Comparison of ENCODE assay signal across 8 mouse cellular contexts in the genomic region with DNA sequence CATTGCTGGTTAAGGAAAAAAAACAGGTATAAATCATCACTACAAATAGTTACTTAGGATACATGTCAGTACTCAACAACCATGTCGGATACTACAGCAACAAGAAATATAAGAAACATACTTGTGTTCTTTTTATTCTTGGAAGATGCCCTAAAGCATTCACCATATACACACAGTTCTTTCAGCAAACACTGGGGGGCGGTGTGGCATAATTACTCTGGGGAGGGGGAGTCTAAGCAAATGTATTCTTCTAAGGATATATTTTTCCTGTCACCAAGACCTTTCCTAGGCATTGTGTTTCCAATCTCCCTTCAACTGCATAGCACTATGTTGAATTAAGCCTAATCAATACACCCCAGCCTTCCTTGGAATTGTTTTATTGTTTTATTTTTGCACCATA. TPM values are rescaled to one million over a fixed set of nuclear protein-coding genes. Genes with fewer than 3 reads are reported as not detected.
A peak's percentile ranks its signal among the peaks of the same experiment; 100 is the strongest.
DNase-seq lines count a peak whose midpoint lies in the region; ATAC-seq lines count a peak whose summit lies in the region.
"Had no signal": no experiment of that assay in that cellular context is flagged by ENCODE, and none has a peak within 500 bp of the region (broad histone marks: within the 10 kb centered on the region; RNA-seq: fewer than 3 reads in every experiment).

No protein-coding gene starts in this region.

- WGBS in hindbrain, embryonic 10.5 days = 15% methylated on average over 2 of the region's 2 CpGs
- 12% methylated on average over 2 of the region's 2 CpGs for WGBS in hindbrain, embryonic 16.5 days

- ATAC-seq in hindbrain, embryonic 16.5 days = no peak
- no peak for ATAC-seq in megakaryocyte progenitor cell, adult 5-6 weeks (replicated peaks; ENCODE audit: poor library complexity)

- H3K27ac ChIP-seq in hindbrain, embryonic 10.5 days = no peak overlapping the region
- no peak overlapping the region for H3K27ac ChIP-seq in hindbrain, embryonic 16.5 days (ENCODE audit: low read depth, low read length)
- H3K27ac ChIP-seq: lung, embryonic 15.5 days had no signal

- no peak overlapping the region for H3K9ac ChIP-seq in hindbrain, embryonic 16.5 days (ENCODE audit: low read depth, low read length)
- H3K9ac ChIP-seq: lung, embryonic 15.5 days had no signal

- H3K4me3 ChIP-seq in hindbrain, embryonic 10.5 days = no peak overlapping the region
- H3K4me3 ChIP-seq in hindbrain, embryonic 16.5 days (ENCODE audit: low read length) = no peak overlapping the region
- H3K4me3 ChIP-seq: lung, embryonic 15.5 days had no signal

- H3K4me1 ChIP-seq in hindbrain, embryonic 10.5 days (replicated peaks) = peaks cover 15% of the 10 kb centered on the region
- H3K4me1 ChIP-seq in hindbrain, embryonic 16.5 days (ENCODE audit: control insufficient read depth, insufficient read depth, low read depth, low read length) = no peaks in the 10 kb centered on the region

- peaks cover 3% of the 10 kb centered on the region for H3K27me3 ChIP-seq in hindbrain, embryonic 10.5 days (ENCODE audit: insufficient read depth, poor library complexity, severe bottlenecking)
- H3K27me3 ChIP-seq in hindbrain, embryonic 16.5 days (replicated peaks; ENCODE audit: control insufficient read depth, insufficient read depth, low read length) = no peaks in the 10 kb centered on the region

- DNase-seq in hindbrain, embryonic 10.5 days (ENCODE audit: low spot score) = peak; percentile 54
- peak; percentile 20 for DNase-seq in right cerebral cortex, adult 18-20 months
- DNase-seq in right cerebral cortex, postnatal 36 days (ENCODE audit: low spot score in 2 of 2) = no peak
- peak; percentile 32 for DNase-seq in embryo, embryonic 10 days (ENCODE audit: low spot score)
- peak; percentile 71 for DNase-seq in retina, embryonic 14.5 days (ENCODE audit: low spot score)

- no peaks in the 10 kb centered on the region for H3K9me3 ChIP-seq in hindbrain, embryonic 10.5 days
- H3K9me3 ChIP-seq in hindbrain, embryonic 16.5 days (ENCODE audit: control insufficient read depth, low read length) = no peaks in the 10 kb centered on the region
- H3K9me3 ChIP-seq: lung, embryonic 15.5 days had no signal

- no peaks in the 10 kb centered on the region for H3K36me3 ChIP-seq in hindbrain, embryonic 10.5 days
- no peaks in the 10 kb centered on the region for H3K36me3 ChIP-seq in hindbrain, embryonic 16.5 days (ENCODE audit: control insufficient read depth, insufficient read depth, low read length)
- H3K36me3 ChIP-seq: lung, embryonic 15.5 days had no signal

- no peak overlapping the region for H3K4me2 ChIP-seq in hindbrain, embryonic 16.5 days (ENCODE audit: low read length)
- H3K4me2 ChIP-seq: lung, embryonic 15.5 days had no signal

RNA-seq across cellular contexts. Expression of a gene that starts 2.5 kb away (rescaled TPM):
- 4.5 and 6.8 TPM in 2 replicates for polyA plus RNA-seq in hindbrain, embryonic 10.5 days (2016; fragmentation: Nextera tagmentation; extraction: Ambion mirVana)
- 35.5 and 35.7 TPM in 2 replicates for polyA plus RNA-seq in hindbrain, embryonic 16.5 days (2015; fragmentation: Nextera tagmentation; extraction: Ambion mirVana)
- 0.02 TPM in 1 of 2 replicates, not detected in the other for total RNA-seq in megakaryocyte progenitor cell, adult 5-6 weeks (2015)
- 0.04 TPM in 1 of 2 replicates, not detected in the other for total RNA-seq in megakaryocyte progenitor cell, adult 5-6 weeks (2017)

Comparison
In these comparisons a context has a peak if more than half of its experiments do, and no peak if none do; other contexts are left out.
1. DNase-seq: peak in hindbrain, embryonic 10.5 days (single experiment), right cerebral cortex, adult 18-20 months (single experiment), embryo, embryonic 10 days (single experiment) and retina, embryonic 14.5 days (single experiment); none in right cerebral cortex, postnatal 36 days (0 of 2).